Mouse (Mus musculus) telencephalon, adult 2 months (tissue): Measurements from ENCODE around the gene Zbtb49.

Experiments used
- DNase-seq: peaks from one replicate; pipeline ENCODE4 v3.0.0-alpha.2; 2011; ENCODE audit warnings: low read depth, low spot score

The Zbtb49 gene

DNA sequence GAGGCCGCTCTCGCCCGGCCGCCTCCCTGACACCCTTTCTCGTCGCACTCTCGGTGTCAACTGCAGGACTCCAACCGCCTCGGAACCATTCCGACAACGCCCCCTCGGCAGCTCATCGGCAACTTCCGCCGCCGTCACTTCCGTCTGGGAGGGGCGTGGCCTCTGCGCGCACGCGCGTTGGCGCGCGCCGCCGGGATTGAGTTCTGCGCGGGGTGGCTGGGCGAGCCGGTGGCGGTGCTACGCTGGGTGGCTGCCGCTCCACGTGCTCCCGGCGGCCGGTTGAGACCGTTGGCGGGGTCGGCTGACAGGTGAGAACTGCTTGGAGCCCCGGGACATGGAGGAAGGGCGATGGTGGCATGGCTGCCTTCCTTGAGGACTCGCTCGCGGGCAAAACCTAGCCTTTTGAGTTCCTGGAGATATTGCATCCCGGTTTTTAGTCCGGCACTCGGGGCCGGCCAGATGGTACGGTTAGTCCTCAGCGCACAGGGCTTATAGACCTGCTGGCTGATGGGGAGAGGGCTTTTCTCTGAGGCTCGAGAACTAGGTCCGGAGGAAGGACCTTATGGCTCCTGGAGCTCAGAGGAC lies at the start of gene Zbtb49, which contains the start of gene Lyar:
Zbtb49 (minus strand) TSS at position 130 of the 585 bp plus-strand sequence.
Lyar (plus strand) TSS at position 143 of the 585 bp plus-strand sequence.
- peak; percentile 63 for DNase-seq

GRCm38 (mm10) chr5:38260107-38260682 lies 39.9 kb upstream of the Zbtb49 start, which contains the start of gene Tmem128:
TSS of gene Tmem128 (plus strand) at chr5:38260185.
- DNase-seq: peak; percentile 62

- no peak for DNase-seq
Measured at GRCm38 (mm10) chr5:38259455-38260106, 39.3 kb upstream of the Zbtb49 start.

- no peak for DNase-seq
Measured at GRCm38 (mm10) chr5:38258773-38259146, 38.5 kb upstream of the Zbtb49 start.

DNA sequence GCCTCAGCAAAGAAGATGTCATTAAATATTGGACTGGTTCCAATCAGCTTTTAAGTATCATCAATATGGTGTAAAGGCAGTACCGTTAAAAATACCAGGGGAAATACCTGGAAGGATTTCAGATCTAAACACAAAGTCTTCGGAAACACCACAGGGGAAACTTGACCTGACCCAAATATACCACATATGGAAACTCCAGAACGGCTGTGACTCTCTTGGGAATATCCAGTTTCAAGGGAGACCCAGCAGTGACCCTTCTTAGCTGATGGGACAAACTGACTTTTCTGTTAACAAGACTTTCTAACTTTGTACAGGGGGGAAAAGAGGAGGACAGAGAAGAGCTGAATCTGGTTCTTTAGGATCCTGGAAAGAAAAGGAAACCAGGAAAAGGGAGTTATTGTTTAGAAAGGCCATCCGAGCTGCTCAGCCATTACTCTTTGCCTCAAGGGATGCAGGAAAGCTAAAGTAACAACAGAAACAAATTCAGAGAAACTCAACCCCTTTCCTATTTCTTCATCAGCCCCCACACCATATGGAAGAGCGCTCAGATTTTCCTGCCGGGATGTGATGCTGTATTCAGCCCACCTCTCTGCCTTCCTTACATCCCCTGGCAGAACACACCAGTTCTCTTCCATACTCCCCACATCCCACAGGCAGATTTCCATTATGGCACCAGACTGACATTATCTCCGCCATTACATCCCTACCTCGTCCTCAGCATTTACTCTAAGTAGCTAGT lies 37.9 kb upstream of the Zbtb49 start:
- peak; percentile 48 for DNase-seq

- no peak for DNase-seq
Measured at GRCm38 (mm10) chr5:38256551-38256950, 36.3 kb upstream of the Zbtb49 start.

DNA sequence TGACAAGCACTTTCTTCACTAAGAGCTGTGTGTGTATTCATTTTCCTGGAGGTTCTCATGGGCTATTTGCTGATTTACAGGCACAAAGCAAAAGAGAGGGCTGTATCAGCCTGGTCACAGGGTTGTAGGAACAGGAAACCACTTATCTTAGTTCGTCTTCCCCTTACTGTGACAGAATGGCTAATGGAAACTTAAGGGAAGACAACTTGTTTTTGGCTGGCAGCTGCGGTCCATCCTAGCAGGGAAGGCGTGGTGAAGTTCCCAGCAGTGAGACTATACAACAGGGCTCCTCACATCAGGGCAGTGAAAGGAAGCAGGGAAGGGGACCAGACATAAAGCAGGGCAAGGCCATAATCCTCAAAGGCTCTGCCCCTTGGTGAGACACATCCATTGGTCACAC lies 35.4 kb upstream of the Zbtb49 start:
- DNase-seq: no peak

- DNase-seq: no peak
Measured at GRCm38 (mm10) chr5:38255195-38255594, 34.9 kb upstream of the Zbtb49 start.

- no peak for DNase-seq
Measured at GRCm38 (mm10) chr5:38241966-38242365, 21.7 kb upstream of the Zbtb49 start.

- DNase-seq: no peak
Measured at GRCm38 (mm10) chr5:38241473-38241834, 21.2 kb upstream of the Zbtb49 start.

DNA sequence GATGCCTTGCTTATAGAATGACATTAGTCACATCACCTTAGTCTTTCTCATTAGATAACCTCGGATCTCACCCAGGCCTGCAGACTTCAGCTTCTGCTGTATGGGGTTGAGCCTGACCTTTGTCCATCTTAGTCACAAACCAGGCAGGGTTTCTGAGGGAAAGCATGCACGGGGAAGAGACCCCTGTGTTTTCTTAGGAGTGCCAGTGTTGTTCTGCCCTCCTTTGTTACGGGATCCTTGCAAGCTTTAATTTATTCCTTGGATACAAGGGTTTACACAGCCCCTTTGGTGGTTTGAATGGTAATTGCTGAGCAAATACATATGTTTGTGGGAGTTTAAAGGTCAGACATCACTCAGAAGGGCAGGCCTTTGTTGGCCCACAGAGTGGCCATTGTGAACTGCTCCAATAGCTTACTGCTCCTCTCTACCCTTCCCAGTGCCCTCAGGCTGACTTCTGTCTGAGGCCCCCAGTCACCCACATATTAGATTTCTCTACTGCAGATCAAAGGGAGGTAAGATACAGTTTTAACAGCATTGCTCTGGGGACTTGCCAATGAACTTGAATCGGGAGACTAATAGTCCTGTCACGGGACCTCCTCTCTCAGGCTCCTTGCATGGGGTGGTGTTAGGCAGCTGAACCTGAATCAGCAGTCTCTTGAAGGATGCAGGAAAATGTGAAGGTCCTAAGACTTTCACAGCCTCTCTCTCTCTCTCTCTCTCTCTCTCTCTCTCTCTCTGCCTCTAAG lies 20.6 kb upstream of the Zbtb49 start:
- no peak for DNase-seq

- no peak for DNase-seq
Measured at GRCm38 (mm10) chr5:38236627-38237026, 16.4 kb upstream of the Zbtb49 start.

DNA sequence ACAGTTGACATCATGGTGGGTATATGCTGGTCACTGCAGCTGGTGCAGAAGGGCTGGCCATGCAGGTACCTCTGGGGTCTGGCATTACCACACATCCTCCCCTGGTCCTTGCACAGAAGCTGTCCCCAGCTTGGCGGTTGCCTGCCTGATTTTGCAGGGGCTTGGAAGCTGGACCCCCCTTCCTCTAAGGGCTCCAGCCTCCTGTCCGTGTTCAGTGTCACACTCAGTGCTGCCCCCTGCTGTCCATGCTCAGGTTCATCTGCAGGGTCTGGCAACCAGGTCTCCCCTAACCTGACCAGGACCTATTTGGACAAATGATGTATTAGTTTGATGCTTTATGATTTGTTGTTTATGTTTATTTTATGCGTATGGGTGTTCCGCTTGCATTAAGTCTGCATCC lies 15.2 kb upstream of the Zbtb49 start:
- DNase-seq: no peak

DNA sequence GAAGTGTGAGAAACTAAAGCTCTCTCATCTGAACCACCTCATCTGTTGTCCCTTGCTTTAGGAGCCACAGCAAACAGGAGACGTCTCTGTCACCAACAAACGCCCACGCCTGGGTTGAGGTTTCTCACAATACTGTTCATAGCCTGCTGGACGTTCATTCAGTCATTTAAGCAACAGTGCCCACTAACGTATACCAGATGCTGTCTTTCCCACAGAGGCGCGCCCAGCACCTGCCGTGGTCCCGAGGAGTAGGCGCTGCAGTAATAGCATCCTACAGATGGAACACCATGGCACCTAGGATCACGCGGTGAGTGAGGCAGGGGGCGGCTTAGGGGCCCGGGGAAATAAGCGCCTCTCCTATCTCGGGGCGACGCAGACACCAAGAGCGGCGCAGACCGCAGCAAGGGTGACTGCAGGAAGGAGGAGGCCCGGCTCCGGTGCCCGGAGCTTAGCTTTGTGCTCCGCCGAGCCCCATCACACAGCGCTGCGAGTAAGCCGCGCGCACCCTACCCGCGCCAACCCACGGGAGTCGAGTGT lies 418 bp downstream of the Zbtb49 start:
- no peak for DNase-seq

GRCm38 (mm10) chr5:38213009-38213408 lies 7.2 kb downstream of the Zbtb49 start:
- DNase-seq: no peak

DNA sequence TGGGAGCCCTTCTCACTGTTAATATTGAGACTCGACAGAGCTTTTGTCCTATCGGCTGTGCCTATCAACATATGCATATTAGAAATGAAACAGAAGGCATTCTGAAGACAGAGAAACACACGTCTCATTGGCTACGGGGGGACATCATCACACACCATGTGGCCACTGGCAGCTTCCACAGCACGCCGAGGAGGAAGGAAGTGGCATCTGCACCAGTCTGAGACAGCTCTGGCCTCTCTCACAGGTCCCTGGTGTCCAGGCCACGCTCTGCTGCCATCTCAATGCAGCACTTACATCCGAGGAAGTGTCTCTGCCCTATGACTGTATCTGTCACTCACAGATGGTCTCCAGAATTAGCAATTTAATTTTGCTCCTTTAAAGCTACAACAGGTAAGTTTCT lies 8.6 kb downstream of the Zbtb49 start:
- no peak for DNase-seq

DNA sequence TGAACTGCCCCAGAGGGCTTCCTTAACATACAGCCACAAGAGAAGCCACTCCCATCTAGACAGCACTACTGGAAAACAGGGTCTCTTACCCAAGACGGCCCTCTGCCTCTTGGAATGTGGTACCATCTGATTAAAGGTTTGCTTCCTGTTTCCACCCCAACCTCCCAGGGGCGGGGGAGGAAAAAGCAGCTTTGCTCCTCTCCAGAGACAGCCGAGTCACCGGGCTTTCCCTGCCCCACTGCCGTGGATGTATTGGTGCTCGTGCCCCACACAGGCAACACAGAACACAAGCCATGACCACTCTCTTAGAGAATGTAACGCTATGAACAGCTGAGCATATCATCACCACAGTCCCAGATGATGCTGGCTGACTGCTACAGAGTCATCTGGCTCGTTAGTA lies 11.3 kb downstream of the Zbtb49 start:
- no peak for DNase-seq

DNA sequence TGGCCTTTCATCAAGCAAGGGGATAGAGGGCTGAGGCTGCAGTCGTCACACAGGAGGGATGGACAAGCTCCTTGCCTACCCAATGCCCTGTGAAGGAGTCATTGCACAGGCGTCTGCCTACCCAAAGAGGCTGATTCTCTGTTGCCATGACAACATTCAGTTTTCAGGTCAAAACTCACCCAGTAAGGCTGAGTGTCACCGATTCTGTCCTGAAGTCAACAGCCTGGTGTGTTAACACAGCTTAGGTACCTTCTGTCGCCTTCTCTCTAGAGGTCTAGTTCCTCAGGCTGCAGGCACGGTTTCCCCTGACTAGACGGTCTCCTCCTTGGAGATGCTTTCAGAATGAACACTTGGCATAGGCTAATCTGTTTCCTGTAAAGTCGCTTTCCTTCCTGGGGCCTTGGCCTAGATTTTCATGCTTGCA lies 14.9 kb downstream of the Zbtb49 start:
- peak; percentile 47 for DNase-seq

DNA sequence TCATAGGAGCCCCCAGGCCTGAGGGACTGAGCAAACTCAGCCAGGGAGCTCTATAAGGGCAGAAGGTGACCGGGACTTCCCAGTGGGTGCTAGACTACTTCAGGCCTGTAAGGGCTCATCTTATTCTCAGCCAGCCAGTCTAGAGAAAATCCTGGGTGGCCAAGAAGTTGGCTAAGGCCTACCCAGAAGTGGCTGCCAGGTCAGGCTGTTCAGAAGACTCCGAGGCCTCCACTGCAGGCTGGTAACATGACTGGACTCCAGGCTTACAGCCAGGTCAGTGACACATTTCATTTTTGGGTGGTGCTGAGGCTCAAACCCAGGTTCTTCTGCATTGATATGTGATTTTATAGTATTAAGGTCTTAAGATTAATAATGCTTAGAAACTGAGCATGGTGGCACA lies 20.6 kb downstream of the Zbtb49 start:
- no peak for DNase-seq

DNA sequence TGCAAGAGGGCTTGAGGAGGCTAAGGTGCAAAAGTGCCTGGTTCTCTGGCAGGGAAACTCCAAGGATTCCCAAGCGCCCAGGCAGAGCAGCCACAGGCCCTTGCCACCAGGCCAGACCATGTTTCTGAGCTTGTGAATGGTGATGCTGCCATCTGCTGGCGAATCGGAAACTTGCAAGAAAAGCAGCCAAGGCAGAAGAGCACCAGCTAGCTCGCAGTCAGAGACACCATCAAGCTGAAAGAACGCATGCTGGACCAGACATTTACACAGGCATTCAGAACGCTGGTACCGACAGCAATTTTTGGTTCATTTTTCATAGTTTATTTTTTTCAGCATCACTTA lies 22.8 kb downstream of the Zbtb49 start:
- peak; percentile 65 for DNase-seq

GRCm38 (mm10) chr5:38196821-38197481 lies 23.3 kb downstream of the Zbtb49 start:
- DNase-seq: no peak
